Mouse (Mus musculus): Measurements from ENCODE around the gene Zfp870.

Zfp870 gene

GRCm38 (mm10) chr17:32891239-32892180 lies at the start of gene Zfp870:
Gene Zfp870 (minus strand): TSS chr17:32891642.
- DNase-seq = peak; percentile 93

DNA sequence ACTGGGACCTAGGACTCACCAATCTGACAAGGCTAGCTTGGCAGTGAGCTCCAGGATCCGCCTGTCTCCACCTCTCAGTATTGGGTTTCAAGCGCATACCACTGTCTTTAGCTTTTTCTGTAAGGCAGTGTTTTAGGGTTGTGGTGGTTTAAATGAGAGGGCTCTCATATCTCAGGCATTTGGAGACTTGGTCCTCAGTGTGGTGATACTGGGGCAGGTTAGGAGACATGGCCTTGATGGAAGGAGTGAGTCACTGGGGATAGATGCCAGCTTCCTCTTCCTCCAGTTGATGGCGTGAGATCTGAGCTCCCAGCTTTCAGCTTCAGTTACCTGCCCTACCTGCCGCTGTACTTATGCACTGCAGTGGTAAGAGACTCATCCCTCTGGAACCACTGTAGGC lies 48.4 kb upstream of the Zfp870 start:
- no peak for DNase-seq

DNA sequence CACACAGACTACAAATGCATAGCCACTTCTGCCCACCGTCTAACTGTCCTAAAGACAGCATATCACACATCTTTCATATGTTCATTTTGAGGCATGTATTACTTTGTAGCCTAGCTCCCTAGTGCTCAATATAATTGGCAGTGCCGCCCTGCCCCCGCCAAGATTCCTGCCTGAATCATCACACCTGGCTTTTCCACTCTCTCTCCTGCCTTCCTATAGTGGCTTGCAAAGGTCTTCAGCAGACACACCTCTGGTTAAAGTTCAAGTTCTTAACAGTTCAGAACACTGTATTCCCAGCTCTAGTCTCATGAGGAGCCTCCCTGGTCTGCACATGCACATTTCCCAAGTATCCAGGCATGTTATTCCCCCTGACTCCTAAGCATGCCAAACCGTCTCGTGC lies 36.4 kb upstream of the Zfp870 start:
- DNase-seq = no peak

- DNase-seq = peak; percentile 69
These were observed 33.3 kb upstream of the Zfp870 start for GRCm38 (mm10) chr17:32924658-32925312.

DNA sequence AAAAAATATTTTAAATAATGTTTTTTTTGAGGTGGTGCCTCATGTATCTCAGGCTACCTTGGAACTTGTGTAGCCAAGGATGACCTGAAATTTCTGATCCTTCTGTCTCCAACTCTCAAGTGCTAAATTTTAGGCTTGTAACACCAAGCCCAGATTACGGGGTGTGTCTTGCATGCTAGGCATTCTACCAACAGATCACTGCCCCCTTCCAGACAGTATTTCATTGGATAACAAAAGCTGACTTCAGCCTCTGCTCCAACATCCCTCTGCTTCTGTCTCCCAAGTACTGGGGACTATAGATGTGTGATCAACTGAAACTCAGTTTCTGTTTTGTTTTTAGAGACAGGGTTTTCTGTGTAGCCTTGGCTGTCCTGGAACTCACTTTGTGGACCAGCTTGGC lies 32.2 kb upstream of the Zfp870 start:
- DNase-seq = no peak

- DNase-seq = no peak
These were observed 27.7 kb upstream of the Zfp870 start for GRCm38 (mm10) chr17:32919123-32919522.

DNA sequence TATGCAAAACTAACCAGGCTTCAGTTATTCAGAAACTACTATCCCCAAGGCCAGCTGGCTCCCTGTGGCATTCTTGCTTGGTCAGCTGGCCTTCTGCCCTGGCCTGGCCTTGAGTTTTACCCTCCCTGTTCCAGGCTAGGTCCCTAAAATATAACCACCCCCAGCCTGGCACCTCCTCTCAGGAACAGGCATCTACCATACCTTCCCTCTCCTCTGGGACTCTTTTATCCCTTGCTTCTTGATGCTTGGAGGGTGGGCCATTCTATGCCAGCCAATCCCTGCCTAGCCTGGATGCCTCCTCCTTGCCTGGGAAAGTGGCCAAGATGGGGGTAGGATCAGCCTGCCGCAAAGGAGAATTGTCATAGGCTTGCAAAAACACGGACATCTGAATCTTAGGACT lies 25.7 kb upstream of the Zfp870 start, which contains the start of gene Cyp4f14:
Gene Cyp4f14 (minus strand): TSS at position 212 of the 400 bp plus-strand sequence.
- DNase-seq = peak; percentile 74

GRCm38 (mm10) chr17:32916075-32916474 lies 24.6 kb upstream of the Zfp870 start:
- no peak for DNase-seq

DNA sequence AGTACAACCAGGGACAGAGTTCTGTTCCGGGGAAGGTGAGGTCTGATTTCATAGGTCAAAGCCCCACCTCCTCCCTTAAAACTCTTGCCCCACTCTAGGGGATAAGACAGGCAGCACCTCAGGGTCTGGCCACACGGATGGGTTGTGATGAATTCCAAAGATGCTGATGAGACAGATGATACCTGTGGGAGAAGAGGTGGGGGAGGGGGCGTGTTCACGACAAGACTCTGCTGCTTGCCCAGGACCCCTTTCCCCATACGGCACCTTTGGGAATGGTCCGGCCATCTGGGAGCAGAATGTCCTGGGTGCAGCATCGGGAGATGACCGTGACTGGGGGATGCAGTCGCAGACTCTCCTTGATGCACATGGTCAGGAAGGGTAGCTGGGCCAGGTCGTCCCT lies 14.7 kb upstream of the Zfp870 start:
- DNase-seq = no peak

GRCm38 (mm10) chr17:32905239-32905638 lies 13.8 kb upstream of the Zfp870 start:
- peak; percentile 21 for DNase-seq

DNA sequence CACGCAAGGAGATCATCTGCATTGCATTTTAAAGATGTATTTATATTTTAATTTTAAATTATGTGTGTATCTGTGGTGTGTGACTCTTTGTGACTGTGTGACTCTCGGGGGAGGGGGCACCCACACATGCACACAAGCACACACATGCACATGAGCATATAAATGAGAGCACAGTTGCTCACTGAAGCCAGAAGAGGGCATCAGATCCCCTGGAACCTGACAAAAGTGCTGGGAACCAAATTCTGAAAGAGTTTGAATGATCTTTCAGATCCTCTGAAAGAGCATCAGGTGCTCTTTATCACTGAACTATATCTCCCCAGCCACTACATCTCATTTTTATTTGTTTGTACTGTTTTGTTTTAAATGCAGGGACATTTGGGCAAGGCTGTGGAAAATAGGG lies 13.0 kb upstream of the Zfp870 start:
- no peak for DNase-seq

DNA sequence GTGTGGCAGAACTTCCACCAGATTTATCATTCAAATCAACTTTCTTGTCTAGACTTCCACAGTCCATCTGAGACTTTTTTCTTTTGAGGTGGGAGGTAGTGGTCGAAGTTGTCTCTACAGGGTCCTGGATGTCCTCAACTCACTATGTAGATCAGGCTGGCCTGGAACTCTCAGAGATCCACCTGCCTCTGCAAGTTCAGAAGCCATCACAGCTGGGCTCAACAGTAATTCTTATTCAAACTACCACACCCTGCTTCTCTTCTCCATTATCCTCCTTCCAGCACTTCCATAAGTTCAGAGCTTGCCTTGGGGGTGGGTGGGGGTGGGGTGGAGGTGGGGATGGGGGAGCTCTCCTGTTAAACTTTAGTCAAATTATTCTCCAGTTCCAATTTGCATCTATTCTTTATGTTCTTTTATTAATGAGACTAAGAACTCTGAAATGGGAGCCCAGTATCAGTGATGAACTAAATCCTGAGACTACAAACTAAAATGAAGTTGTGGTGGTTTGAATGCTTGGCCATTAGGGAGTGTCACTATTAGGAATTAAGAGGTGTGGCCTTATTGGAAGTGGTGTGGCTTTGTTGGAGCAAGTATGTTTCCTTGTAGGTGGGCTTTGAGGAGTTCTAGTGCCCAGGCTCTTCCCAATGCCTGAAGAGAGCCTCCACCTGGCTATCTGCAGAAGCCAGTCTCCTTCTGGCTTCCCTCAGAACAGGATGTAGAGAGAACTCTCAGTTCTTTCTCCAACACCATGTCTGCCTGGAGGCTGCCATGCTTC lies 10.5 kb upstream of the Zfp870 start:
- no peak for DNase-seq

GRCm38 (mm10) chr17:32895421-32895820 lies 4.0 kb upstream of the Zfp870 start:
- no peak for DNase-seq

DNA sequence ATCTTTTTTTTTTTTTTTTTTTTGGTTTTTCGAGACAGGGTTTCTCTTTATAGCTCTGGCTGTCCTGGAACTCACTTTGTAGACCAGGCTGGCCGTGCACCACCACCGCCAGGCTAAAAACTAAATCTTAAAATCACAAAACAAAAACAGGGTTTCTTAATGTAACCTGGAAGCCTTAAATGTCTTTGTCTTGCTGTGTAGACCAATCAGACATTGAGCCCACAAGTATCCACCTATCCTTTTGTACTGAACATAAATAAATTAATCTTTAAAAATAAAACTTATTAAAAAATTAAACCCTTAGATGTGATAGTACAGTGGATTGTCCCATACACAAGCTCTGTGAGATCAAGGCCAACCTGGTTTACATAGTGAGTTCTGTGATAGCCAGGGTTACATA lies 2.5 kb upstream of the Zfp870 start:
- DNase-seq = no peak

DNA sequence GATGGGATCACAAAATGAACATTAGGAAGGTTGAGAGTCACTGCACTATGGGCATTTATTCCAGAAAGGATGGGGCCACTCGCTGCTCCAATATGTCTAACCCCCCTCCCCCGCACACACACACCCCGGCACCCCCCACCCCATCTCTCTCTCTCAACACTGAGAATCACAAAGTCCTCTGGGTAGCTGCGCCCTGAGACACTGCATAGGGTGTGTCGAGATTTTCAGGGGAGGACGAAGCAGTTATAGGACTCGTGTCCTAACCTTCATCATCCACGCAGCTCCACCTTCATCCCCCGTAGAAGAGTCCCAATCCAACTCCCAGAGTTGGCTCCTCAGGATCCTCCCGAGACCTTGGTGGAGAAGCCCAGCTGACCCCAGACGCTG lies 597 bp downstream of the Zfp870 start:
- no peak for DNase-seq

GRCm38 (mm10) chr17:32889611-32890010 lies 1.8 kb downstream of the Zfp870 start:
- no peak for DNase-seq

DNA sequence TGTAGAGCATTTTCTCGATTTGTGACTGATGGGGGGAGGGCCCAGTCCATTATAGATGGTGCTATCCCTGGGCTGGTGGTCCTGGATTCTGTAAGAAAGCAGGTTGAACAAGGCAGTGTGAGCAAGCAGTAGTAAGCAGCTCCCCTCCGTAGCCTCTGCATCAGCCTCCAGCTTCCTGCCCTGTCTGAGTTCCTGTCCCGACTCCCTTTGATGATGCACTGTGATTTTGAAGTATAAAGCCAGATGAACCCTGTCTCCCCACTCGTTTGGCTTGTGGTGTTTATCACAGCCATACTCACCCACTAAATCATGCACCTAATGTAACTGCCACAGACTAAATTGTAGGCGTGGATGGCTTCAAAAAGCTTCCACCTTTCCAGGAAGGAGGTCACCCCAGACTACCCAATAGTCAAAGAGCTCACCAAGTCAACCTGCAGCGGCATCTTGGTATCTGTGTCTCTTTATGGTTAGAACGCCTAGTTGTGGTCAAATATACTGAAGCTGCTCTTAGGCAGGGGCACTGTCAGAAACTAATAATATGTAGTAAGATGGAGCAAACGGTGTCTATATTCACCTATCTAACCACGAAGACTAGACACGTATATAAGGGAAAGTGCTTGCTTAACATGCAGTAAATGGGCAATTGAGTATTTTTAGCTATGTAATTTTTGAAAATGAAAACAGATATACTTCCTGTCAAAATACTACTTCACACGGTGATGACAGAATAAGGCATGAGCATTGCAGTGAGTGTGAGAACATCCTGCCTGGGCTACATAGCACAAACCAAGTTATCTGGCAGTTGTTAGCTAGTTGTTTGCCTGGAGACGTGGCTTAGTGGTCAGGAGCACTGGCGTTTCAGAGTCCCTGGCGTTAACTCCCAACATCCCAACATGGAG lies 10.9 kb downstream of the Zfp870 start:
- DNase-seq = no peak

- no peak for DNase-seq
These were observed 12.7 kb downstream of the Zfp870 start for GRCm38 (mm10) chr17:32878773-32879172.

DNA sequence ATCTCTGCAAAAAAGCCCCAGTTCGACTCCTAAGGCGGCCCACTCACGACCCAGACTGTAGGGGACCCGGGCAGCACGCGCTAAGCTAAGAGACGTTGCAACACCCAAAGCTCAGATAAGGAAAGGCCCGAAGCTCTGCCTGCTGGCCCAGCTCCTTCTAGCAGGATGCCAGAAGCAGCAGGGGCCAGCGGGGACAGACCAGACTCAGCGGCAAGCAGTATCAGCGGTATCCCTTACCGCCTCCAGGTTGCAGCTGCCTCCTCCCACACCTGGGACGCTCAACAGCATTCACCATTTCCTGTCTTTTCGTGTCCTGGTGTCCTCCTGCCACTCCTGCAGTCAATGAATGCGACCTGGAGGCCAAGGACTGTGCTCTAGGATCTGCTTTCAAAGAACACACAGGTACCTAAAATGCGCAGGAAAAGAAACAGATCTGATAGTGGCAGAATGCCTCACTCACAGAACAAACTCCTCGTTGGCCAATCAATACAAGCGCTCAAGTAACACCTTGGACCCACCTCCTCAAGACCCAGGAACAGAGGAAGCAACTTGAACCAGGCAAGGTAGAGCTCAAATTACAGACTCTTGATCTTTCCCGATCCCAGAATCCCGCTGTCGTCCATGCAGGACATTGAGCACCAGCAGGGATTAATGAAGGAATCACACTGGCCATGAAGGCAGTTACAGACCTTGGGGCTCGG lies 13.8 kb downstream of the Zfp870 start:
- no peak for DNase-seq

GRCm38 (mm10) chr17:32872696-32873095 lies 18.7 kb downstream of the Zfp870 start:
- DNase-seq = no peak

GRCm38 (mm10) chr17:32872091-32872490 lies 19.4 kb downstream of the Zfp870 start:
- DNase-seq = no peak

DNA sequence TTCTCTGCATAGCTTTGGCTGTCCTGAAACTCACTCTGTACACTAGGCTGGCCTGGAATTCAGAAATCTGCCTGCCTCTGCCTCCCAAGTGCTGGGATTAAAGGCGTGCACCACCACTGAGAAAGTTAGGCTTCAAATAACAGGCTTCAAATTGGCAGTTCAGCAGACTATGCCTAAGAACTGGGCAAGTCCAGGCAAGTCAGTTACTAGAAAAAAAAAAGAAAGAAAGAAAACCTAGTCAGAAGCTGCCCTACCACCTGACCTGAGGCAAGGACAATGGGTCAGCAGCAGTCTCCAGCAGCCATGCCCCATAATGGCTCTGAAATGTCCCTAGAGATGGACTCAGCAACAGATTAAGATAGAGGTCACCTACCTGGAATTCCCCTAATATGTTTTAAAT lies 20.0 kb downstream of the Zfp870 start:
- DNase-seq = no peak

Data from kidney, adult 11 months (tissue).